Mouse (Mus musculus) cerebellum, adult 11 months (tissue): ENCODE data around the gene Rps2.
A peak's percentile ranks its signal among the peaks of the same experiment; 100 is the strongest.
"Not testable (repeated sequence)": the region's sequence is repeated elsewhere in the genome, so short reads cannot be mapped to it uniquely, and the experiment has no call there.

Source experiments
- DNase-seq: peaks from one replicate; pipeline ENCODE4 v3.0.0; 2022

Gene Rps2

DNA sequence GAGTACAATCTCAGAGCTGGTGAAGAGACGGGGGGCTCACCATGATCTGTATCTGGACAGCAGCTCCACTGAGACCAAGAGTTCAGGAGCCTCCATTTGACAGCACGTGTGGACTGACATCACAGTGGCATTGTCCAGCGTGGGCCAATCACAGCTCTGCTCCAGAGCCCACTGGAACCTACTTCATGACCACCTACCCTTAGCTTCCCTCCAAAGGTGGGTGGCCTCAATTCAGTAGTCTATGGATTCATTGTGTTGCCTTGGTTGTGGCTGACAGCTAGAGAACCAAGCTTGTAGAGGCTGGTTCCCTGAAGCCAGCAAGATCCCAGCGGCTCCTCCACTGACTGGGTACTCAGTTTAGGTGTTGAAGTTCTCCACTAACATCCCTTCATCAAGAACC is at the start of gene Rps2, which contains the start of gene Rnf151:
Gene Rps2, plus strand, starts transcription at position 174 of the 400 bp plus-strand sequence.
Gene Rnf151, minus strand, starts transcription at position 121 of the 400 bp plus-strand sequence.
- no peak for DNase-seq

DNA sequence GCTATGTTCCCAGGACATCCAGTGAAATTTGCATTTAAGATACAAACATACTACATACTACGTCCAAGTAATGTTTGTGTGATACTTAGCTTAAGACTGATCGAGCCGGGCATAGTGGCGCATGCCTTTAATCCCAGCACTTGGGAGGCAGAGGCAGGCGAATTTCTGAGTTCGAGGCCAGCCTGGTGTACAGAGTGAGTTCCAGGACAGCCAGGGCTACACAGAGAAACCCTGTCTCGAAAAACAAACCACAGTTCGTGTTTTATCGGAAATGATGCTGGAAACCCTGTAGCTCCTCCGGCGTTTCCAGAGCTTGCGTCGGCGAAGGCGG is 48.7 kb upstream of the Rps2 start:
- not testable (repeated sequence) for DNase-seq

DNA sequence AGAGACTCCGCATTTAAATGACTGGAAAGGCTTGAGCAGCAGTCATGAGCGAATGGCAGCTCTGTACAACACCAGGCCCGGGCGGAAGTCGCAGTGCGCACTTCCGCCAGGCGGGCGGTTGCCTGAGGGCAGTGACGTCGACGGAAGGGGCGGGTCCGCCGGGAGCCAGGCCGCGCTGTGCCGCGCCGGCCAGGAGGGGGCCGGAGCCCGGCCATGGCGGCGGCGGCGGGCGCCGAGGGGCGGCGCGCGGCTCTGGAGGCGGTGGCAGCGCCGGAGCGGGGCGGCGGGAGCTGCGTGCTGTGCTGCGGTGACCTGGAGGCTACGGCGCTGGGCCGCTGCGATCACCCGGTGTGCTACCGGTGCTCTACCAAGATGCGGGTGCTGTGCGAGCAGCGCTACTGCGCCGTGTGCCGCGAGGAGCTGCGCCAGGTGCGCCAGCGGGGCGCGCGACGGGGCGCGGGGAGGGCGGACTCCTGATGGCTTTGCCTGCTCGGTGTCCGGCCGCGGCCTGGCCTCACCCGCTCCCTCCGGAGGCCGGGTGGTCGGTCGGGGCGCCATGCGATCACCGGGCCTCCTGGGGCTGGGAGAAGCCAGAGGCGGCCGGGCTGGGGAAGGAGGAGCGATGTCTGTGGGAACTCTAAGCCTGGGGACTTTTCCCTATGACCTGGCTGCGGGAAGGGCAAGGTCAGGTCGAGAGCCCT is 48.2 kb upstream of the Rps2 start, which contains the start of gene Zfp598:
Gene Zfp598, plus strand, starts transcription at position 143 of the 701 bp plus-strand sequence.
- peak; percentile 93 for DNase-seq

DNA sequence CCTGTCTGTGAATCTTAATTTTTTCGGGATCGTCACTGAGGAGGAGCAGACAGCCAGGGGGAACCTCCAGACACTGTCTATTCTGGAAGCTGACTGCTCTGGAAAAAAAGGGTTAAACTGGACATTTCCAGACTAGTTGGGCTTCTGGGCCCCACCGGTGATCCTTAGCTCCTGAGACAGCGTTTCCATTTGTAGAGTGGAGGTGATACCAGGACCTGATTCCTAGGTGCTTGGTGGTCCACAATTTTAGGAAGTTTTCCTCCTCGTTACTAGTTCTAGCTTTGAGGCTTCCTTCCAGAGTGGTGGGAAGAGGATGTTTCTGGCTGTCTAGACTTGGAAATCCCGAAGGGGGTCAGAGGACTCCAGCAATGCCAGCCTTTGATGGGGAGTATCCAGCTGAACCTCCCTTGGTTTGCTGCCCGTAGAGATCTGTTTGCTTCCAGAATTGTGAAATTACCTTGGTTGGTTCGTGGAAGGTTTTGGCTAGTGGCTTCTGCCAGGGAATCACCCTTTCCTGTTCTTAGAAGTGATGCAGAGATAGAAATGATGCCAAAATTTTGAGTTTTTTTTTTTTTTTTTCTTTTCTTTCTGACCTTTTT is 47.6 kb upstream of the Rps2 start:
- DNase-seq: no peak

DNA sequence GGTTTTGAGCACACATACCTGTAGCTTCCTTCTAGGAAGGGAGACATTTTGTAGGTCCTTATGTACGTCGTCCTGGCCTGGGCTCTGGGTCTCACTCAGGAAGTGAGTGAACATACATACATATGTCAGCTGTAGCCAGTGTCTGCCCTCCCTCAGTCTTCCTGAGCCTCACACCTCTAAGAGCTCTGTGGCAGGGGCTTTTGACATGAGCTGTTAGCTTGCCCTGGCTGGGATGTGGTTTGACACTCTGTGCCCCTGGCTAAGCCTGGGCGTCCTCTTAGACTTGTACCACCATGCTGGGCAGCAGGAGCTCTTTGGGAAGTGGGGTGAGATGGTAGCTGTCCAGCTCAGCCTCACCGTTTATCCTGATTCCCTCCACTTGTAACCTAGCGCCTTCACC is 46.6 kb upstream of the Rps2 start:
- no peak for DNase-seq

DNA sequence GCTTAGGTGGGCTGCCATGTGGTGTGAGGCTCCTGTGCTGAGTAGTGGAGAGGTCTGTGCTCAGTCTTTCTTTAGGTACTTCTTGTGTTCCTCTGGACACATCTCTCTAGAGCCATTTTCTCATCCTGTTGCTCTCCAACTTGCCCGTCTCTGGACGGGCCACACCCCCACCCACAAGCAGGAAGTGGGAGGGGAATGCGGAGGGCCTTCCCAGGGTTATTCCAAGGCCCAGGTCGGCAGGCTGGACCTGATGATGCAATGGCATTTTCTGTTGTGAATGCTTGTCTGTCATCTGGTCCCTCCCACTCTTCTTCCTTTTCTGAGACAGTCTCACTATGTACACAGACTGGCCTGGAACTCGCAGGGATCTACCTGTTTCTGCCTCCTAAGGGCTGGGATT is 45.8 kb upstream of the Rps2 start:
- DNase-seq: no peak

DNA sequence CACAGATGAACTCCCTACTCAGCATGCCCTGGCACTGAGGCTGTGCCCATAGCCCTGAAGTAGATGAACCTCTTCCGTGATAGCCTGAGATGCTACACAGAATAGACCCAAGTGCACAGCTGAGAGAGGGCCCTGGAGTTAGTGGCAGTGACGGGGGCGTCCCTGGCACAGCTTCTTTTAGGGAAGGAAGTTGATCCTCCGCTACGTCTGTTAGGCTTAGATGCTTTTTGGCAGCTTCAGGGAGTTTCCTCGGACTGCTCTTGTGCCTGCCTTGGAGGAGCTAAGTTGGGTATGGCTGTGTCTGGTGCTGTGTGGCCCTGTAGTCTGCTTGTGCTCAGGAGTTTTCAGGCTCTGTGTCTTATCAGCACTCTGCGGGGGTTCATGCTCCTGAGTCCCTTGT is 43.6 kb upstream of the Rps2 start:
- no peak for DNase-seq

DNA sequence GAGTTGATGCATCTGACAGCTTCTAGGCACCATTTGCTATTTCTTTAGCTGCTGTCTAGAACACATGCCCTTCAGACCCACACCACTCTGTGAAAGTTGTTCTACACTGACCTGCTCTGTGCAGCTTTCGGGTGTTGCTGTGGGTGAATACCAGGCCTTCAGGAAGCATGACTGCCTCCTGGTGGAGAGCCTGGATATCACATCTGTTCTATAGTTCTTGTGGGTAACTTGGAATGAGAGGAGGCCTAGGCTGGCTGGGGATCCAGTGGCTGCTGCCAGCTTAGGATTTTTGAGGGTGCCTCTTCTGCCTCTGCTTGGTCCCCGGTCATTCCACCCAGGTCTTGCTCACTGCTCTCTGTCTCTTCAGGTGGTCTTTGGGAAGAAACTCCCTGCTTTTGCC is 41.7 kb upstream of the Rps2 start:
- DNase-seq: peak; percentile 64

DNA sequence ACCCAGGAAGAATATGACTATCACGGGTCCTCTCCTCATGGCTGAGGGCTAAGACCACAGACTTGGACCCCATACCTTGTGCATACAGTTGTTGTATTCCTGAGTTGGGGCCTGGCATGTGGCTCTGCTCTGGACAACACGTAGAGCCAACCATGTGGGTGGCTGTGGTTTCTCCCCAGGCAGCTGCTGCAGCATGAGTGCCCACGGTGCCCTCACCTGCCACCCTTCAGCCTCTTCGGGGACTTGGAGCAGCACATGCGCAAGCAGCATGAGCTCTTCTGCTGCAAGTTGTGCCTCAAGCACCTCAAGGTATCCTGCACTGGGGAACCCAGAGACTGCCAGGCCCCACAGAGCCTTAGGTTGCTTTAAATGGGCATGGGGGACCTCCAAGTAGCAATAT is 41.0 kb upstream of the Rps2 start:
- no peak for DNase-seq

DNA sequence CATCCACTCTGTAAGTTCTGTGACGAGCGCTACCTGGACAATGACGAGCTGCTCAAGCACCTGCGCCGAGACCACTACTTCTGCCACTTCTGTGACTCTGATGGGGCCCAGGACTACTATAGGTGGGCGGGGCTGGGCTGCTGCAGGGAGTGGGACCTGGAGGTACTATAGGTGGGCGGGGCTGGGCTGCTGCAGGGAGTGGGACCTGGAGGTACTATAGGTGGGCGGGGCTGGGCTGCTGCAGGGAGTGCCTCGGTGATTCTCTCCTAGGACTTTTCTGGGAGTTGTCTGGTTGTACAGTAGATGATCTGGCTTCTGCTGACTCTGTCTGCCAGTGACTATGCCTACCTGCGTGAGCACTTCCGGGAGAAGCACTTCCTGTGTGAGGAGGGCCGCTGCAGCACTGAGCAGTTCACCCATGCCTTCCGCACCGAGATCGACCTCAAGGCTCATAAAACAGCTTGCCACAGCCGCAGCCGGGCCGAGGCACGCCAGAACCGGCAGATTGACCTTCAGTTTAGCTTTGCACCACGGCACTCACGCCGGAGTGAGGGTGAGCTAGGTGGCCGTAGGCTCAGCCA is 40.3 kb upstream of the Rps2 start:
- no peak for DNase-seq

DNA sequence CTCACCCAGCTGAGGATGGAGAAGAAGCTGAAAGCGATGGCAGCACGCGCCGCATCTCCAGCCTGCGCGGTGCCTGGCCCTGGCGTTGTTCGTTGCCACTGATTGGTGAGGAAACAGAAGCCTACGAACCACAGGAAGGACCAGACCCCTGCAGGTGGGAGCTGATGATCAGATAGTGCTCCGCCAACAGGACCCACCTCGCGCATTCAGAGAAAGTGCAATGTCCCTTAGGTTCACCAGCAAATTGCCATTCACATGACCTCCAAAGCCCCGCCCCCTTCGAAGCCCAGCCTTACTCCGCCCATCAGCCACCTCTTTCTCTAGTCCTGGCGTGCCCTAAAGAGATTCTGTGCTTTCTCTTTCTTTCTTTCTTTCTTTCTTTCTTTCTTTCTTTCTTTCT is 31.4 kb upstream of the Rps2 start:
- no peak for DNase-seq

DNA sequence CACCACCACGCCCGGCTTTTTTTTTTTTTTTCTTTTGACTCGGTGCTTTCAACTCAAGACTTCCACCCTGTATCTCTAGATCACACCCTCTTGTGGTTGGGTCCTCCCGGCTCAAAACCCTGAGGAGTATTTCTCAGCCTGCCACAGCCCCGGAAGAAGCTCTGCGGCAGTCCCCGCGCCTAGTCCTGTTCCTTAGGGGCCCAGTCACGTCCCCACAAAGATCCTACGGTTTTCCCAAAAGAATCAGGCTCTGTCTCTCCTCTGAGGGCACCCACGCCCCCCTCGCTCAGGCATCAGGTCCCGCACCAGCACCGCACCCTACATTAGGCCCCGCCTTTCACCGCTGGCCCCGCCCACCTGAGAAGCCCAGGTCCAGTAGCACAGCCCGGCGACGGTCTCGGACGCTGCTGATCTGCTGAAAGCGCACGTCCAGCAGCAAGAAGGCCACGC is 30.7 kb upstream of the Rps2 start:
- peak; percentile 46 for DNase-seq

DNA sequence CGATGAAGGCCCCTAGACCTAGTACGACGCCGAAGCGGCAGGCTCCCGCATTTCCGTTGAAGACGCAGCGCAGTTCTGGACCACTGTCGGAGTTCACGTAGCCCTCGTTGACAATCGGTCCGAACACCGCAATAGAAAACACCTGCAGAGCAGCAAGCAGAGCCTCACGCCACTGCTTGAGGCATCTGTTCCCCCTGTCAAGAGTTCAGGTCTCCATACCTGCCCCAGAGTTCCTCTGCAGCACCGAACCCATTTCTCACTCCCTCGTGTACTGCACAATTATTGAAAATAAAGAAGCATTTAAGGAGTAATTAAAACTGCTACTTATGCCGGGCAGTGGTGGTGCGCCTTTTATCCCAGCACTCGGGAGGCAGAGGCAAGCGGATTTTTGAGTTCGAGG is 30.3 kb upstream of the Rps2 start:
- no peak for DNase-seq

DNA sequence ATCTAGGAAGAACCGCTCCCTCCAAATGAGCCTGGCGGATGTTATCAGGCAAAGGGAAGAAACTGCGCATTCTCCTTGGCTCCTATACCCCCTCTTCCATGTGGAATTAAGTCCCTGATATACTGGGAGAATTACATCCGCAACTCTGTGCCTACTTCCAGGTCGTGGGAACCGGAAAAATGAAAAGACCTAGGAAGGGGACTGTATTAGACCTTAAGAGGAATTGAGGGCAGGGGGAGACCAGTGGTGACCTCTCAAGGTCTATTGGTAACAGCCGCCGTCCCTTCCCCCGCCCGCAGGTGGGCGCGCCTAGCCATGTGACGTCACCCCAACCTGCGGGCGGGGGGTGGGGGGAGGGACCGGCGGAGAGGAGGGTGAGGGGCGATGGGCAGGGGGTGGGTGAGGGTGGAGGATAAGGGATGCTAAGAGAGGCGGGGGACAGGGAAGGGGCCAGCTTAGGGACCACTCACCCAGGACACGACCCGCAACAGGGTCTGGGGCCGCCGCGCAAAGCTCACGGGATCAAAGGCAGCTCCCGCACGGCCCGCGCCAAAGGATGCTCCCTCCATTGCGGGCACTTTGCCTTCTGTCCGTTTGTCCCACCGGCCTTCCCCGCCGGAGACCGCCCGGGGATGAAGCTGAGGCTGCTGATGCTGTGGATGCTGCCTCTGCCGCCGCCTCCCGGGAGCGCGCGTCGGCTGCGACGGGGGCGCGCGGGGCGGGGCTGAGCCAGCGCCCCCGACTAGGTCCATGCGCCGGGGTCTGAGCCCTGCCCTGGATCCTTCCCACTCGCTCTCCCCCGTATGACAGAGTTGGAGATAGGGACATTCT is 28.4 kb upstream of the Rps2 start, which contains the start of gene Syngr3:
Gene Syngr3, minus strand, starts transcription at position 705 of the 831 bp plus-strand sequence.
- peak; percentile 57 for DNase-seq

DNA sequence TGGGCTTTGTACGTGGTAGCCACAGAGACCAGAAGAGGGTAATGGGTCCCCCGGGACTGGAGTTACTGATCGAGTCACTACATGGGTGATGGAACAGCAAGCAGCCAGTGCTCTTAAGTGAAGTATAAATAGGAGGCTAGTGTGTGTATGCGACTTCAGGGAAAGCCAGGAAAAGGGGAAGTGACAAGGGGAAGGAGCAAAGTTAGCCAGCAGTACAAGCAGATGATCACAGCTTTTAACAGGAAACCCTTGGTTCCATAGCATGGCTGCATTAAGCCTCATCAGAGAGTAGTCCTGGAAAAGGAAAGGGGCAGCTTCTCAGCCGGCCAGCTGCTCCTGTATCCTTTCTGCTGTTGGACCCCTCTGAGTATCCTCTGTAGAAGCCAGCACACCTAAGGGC is 25.5 kb upstream of the Rps2 start:
- DNase-seq: no peak

DNA sequence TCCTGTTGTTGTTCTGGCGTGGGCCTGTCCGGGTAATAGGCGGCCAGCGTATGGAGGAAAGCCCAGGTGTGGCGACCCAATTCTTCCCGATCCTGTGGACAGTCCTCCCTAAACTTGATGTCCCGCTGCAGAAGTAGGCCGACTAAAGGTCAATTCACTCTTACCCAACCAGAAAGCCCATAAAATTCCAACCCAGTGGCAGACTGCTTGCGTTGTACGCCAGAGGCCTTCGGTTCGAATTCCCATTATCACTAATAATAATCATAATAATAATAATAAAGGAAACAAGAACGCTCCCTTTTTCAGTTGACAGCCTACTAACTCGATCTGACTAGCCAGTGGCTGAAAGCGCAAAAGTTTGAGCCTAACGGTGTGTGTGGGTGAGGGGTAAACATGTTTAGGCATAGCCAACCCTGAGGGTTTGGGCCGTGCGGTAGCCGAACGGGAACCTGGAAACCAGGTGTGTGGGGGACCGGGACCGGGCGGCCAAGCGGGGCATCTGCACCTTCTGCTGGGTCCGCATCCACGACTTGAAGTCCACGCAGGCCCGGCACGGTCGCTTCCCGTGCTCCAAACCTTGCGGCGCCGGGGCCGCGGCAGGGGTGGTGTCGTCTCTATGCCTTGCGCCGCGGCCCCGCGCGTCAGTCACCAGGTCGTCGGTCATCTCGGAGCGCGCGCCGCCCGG is 22.4 kb upstream of the Rps2 start:
- DNase-seq: no peak

DNA sequence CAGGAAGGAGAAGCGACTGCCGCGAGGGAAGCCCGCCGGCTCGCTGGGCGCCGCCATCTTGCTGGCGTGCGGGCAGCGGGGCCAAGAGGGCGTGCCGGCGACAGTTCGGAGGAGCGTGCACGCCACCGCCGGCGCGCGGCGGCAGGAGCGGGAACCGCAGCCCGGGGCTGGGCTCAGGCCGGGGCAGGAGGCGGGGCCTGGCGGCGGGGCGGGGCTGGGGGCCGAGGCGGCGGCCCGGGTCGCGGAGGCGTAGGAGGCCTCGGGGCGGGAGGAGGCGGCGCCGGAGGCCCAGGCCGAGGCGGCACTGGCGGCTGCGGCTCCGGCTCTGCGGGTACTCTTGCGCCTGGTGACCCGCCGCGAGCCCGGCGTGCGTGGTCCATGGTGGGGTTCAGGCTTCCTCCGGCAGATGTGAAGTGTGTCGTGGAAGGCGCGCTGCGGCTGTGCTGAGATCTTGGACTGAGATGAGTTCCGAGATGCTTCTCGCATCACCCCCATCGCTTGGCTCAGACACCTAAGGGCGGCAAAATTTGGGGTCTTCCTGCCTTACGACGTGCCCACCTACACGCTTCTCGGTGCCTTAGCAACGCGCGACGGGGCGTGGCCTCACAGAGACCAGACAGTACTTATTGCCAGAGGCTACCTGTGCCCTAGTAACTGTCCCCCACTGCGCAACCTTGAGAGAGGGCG is 21.8 kb upstream of the Rps2 start, which contains the start of the genes Gfer and Noxo1:
Gene Gfer, minus strand, starts transcription at position 146 of the 687 bp plus-strand sequence.
Gene Noxo1, plus strand, starts transcription at position 224 of the 687 bp plus-strand sequence.
- peak; percentile 84 for DNase-seq

DNA sequence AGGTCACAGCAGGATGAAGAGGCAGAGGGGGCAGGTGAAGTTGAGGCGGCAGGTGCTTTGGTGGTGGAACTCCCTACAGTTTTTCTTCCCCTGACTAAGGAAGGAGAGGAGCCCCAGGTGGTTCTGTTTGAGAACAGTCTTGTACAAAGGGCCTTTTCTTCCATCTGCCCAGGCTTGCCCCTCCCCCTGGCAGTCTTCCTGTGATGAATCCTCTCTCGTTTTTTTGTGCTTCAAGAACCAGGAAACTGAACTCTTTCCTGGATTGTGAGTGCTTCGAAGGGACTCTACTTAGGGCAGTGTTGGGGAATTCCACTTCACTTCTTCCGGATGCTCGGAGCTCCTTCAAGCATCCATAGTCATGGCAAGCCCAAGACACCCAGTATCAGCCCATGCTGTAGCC is 19.9 kb upstream of the Rps2 start:
- DNase-seq: no peak

DNA sequence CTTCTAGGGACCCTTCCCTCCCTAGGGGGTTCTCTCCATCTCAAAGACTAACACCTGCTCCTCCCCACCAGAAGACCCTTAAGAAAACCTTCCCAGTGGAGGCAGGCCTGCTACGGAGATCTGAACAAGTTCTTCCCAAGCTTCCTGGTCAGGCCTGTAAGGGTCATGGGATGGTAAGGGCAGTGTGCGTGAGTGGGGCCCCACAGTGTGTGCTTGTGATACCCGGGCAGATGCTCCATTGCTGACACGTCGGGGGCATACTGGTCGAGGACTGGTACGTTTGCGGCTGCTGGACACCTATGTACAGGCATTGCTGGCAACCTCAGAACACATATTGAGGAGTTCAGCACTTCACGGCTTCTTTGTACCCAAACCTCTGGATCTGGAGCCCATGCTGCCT is 19.2 kb upstream of the Rps2 start:
- no peak for DNase-seq

DNA sequence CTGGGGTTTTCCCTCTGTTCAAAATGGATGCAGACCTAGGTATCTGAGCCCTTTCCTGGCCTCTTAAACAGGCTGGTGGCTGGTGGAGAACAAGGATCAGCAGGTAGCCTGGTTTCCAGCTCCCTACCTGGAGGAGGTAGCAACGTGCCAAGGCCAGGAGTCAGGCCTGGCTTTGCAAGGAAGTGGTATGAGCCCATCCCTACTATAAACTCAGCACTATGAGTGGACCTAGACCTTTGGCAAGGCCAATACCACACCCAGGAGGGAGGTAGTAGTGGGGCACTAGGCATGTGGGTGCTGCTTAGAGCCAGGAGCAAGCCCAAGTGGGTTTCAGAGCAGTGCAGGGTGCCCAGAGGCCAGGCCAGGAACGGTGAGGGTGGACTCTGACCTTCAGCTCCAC is 18.4 kb upstream of the Rps2 start:
- no peak for DNase-seq

DNA sequence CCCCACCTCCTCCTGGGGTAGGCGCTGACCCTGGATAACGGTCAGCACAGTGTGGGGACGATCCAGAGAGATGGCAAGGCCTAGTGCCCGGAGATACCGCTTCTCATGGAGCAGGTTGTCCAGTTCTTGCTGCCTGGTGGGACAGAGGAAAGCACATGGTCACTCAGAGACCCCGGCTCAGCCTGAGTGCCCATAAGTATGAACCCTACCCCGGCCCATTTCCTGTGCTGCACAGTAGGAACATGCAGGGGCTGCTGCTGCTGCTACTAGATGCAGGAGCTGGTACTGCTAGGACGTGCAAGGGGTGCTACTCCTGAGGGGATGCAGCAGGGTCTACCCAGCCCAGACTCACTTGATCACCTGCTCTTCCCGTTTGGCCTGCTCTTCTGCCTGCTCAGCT is 16.7 kb upstream of the Rps2 start:
- DNase-seq: no peak

DNA sequence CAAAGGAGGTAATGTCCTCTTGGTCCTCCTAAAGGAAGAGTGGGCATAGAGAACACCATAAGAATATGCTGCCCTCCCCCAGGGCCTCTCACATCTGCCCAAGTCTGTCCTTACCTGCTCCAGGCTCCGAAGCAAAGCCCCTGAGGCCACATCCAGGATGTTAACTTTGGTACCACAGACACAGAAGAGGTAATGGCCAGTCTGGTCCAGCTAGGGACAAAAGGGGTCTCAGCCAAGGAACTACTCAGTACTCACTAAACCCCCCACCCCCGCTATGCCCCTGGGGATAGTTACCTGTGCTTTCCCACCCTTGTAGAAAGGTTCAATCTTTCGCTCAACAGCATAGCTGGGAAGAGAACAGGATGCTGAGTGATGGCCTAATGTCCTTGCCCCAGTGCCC is 12.1 kb upstream of the Rps2 start:
- DNase-seq: peak; percentile 11
